Mouse (Mus musculus) embryonic fibroblast, embryonic 13.5 days (primary cell): ENCODE measurements around the gene Gm9922.

ENCODE experiments used
- CTCF ChIP-seq: IDR thresholded peaks from 2 replicates; pipeline ENCODE4 v1.5.1; 2011; ENCODE audit warnings: mild to moderate bottlenecking, control low read depth, low read length, moderate library complexity, borderline replicate concordance; ENCODE audit not compliant: insufficient read depth
- POLR2A ChIP-seq: IDR thresholded peaks from 2 replicates; pipeline ENCODE4 v1.6.1; 2011; ENCODE audit warnings: low read depth, mild to moderate bottlenecking, control low read depth, low read length, moderate library complexity

GRCm38 (mm10) chr14:101729237-101729971, at the start of gene Gm9922, which contains the start of gene Lmo7:
- TF ChIP-seq CTCF, result no peak
- peak; percentile 85 for TF ChIP-seq POLR2A
